Mouse (Mus musculus) ovary, adult 18-20 months (tissue): ENCODE results near the gene Gm20388.

Experiments
- DNase-seq: peaks from one replicate; pipeline ENCODE4 v3.0.0; 2022; ENCODE audit warnings: low spot score, mixed read lengths

Gm20388 gene

DNA sequence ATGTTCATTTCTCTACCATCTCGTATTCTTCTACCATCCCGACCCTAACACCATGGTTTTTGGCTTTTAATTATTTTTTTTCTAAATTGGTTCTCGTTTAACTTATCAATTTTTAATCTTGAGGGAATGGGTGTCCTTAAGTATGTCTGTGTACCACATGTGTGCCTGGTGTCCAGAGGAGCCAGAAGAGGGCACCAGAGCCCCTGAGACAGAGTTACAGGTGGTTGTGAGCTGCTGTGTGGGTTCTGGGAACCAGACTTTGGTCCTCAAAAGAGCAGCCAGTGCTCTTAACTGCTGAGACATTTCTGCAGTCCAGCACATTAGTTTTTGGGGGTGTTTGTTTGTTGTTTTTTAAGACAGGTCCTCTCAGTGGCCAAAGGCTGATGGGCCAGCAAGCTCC, 485.3 kb downstream of the Gm20388 start:
- no peak for DNase-seq

DNA sequence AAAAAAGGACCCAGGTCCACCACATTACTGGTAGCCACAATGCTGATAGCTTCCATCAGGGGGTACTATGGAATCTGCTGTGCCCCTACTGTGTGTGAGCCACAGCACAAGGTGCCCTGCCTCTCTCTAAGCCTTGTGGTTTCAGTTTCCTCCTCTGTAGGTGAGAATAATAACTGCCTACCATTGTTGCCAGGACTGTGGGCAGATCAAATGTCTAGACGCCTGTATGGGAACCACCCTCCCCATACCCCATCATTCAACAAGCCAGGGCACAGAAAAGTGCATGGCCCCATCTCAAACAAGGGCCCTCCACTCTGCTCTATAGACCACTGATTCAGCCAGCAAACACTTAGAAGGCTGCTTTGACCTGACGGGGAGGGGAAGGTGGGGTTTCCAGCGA, 486.1 kb downstream of the Gm20388 start:
- no peak for DNase-seq

DNA sequence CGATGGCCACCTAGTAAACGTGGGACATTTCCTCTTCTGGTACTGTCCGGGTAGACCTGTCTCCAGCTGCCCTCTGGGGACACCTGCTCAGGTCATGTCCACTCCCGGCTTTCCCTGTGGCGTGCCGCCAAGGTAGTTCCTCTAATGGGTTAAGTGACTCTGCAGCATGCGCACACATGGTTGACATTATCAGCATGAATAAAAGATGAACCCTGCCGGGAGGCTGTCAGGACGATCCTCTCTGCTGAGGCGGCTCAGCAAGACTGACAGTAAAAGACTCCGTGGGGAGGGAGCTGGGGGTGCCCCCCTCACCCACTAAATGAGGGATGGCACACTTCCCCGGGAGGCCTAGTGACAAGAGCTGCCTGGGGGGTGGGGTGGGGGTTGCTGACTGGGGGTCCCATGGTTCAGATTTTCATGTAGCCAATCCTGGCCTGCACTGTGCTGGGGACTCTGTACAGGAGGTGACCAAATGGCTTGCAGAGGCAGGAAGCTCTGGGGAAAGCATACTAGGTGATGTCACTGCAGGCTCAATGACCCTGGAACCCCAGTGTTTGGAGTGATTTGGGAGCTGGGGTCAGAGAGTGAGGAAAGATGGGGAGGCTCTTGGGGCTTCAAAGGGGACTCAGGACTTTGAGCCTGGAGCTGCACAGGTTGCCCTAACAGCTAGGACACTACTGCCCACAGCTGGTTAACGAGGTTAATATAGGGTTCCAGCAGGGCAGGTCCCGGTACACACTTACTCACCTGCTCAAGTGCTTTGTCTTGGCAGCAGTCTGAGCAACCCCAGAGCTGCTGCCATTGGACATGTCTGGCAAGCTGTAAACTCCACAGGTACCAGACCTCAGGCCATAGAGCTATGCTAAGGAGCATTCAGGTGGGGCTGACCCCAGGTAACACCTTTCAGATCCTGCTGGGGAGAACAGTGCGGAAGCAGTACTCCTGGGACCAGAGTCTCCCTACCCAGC, 487.1 kb downstream of the Gm20388 start:
- DNase-seq, result no peak

DNA sequence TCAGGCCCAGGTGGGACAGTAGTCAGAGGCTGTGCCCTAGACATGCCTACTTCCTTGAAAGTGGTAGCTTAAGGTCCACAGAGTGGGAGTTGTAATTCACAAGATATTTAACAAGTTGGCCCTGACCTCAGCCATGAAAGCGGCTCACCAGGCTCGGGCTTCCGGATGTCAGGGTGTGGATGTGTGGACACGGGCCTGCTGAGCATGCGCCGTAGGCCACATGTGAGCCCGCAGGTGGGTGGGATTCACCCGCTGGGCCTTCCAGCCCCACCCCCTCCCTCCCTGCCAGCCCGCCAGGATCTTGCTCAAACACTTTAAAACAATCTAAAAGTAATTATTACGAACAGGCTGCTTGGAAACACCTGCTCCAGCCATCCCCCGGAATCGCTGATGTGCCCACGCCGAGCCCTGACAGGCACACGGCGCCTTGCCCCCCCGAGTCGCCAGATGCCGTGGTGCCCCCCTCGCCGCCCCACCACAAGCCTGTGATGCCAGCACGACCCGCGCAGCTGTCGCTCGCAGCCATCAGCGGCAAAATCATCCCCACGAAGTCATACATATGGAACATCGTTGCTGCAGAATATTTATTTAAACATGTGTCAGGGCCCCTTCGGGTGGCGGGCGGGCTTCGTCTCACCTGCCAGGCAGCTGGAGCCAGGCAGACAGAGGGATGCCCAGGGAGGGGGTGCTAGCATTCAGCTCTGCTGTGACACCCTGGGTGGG, 488.7 kb downstream of the Gm20388 start:
- DNase-seq, result no peak

DNA sequence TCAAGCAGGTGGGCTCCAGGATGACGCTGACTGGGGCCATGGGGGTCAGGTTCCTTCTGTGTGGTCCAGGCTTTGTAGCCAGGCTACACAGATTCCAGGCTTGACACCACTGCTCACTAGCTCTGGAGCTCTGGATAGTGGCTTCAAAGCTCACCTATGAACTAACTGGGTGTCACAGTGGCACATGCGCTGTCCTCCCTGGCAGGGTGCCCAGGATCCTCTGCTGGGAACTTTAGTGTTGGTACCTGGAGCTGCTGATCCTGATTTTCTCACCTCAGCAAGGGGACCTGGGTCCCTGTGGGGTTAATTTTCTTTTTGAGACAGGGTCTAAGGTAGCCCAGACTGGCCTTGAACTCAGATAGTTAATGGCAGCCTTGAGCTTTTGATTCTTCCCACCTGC, 490.6 kb downstream of the Gm20388 start:
- no peak for DNase-seq

DNA sequence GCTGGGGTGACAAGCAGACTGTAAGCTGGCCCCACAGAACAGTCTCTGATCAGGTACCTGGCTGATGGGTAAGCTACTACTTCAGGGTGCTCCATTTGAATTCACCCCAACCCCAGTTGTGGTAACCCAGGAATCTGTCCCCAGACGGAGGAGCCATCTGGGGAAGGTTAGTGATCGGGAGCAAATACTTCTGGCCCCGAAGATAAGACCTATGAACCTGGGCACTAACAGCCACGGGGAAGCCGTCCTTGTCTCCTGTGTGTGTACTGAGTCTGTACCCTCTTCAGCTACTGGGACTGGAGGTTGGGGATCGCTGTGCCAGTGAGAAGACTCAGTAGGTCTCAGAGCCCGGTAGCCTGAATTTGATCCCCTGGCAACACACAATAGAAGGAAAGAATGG, 491.1 kb downstream of the Gm20388 start:
- DNase-seq, result no peak

DNA sequence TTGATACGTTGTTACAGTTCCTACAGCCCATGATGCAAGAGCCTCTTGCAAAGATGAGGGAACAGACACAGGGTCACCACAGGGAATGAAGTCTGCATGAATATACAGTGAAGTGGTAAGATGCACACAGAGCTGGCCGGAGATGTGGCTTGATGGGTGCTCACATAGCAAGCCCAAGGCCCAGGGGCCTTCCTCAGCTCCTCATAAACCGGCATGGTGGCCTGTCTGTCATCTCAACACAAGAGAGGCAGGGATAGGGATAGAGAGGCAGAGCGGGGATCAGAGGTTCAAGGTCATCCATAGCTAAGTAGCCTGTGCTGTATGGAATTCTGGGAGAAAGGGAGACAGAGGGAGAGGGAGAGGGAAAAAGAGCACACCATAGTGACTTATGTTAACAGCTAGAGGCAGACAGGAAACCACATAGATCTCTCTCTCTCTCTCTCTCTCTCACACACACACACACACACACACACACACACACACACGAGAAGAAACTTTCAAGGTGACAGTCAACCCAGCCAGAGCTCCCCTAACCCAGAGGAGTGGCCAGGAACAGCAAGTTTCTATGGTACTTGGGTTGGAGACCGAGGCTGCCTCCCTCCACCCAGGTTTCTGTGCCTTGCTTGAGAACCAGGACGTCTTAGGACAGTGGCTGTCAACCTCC, 493.1 kb downstream of the Gm20388 start:
- DNase-seq, result no peak

DNA sequence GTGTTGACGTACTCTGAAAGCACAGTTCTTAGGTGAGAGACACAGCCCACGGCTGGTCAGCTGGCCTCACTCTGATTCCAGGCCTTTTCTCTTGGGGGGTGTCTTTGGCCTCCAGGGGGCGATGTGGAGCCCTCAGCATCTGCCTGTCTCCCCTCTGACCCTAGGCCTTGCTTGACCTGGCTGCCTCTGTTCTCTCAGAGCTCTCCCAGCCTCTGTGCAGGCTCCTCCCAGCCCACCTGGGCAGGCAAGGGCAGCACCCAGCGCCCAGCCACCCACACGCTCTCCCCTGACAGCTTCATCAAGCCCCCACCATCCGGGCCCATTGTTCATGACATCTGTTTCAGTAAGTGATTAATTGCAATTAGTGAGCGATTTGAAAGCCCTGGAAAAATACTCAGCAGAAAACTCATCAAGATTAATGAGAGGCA, 494.0 kb downstream of the Gm20388 start:
- no peak for DNase-seq

DNA sequence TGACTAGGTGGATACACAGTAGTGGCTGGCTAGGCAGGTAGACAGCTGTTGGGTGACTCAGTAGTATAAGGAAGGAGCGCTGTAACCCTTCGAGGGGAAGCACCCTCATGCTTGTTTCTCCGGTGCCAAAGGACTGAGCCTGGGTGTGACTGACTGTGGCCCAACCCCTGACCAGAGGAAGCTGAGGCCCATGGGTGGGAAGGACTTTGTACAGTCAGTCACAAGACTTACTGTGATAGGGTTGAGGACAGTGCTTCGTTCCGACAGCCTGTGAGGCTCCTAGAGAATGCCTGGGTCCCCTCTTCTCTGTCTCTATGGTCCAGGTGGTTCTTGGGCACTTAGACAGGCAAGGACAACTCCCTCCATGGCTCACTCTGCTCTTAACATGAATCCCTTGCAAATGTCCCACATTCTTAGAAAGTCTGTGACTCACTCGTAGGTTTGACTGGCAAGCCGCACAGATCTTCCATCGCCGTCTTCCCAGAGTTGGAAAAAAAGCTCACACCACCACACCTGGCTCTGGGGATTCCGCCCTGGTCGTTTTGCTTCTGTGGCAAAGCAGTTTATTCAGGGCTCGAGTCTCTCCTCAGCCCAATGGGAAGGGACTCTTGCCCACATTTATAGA, 495.5 kb downstream of the Gm20388 start:
- no peak for DNase-seq

DNA sequence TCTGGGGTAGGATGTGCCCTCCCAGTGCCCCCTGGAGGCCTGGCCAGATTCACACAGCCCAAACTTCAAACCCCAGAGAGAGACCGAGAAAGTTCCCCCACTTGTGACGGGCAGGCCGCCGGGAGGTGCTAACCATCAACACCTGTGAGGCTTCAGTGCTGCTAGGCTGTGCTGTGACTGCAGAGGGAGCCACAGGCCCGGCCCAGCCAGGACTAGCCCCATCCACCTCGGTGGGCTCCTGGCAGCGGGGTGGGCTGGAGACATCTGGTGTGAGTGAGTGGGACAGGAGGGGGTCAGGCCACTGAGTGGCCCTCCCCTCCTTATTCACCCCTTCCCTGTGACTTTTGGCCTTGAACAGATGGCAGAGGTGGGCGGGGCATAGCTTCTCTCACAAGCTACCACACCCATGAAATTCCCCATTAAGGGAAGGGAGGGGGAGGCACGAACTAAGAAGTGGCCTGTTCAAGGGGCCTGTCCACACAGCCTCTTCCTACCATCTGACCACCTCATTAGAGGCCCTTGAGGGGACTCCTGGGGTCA, 497.1 kb downstream of the Gm20388 start:
- no peak for DNase-seq

DNA sequence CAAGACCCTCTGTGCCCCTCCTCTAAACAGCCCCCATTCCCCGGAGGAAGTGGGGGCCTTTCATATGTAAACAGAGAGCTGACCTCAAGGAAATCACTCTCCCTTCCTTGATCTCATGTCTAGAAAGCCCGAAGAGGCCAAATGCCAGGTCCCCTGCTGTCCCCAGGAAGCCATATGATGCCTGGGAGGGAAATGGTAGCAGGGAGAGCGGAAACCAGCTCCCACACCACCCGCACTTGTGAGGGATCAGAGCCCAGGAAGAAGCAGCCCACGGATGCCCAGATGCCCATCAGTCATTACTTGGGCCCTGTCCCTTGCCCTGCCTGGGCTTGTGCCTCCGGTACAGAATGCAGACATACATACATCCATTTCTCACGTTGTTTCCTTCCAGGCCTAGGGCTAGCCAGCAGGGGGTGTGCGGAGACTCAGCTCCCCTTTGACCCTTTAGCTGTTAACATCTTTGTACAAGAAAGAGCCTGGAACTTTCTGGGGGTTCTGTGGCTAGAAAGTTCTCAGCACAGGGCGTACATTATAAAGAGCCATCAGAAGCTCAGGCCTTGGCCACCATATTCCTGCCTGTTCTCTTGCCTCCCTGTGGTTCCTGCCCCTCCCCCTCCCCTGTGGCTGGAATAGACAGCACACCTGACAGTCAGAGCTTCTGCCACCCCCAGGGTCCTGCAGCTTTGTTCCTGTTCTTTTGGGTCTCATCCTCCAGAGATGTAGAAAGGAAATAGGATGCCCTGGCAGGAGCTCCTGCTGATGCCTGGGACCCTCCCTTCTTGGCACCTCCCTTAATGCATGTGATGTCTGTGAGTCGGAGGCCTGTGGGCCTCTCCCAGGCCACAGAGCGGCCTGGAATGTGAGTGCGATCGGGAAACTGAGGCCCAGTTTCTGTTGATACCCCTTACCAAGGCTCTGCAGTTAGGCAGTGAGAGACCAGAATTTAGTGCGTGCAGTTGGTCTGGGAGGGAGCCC, 497.9 kb downstream of the Gm20388 start:
- DNase-seq, result no peak

DNA sequence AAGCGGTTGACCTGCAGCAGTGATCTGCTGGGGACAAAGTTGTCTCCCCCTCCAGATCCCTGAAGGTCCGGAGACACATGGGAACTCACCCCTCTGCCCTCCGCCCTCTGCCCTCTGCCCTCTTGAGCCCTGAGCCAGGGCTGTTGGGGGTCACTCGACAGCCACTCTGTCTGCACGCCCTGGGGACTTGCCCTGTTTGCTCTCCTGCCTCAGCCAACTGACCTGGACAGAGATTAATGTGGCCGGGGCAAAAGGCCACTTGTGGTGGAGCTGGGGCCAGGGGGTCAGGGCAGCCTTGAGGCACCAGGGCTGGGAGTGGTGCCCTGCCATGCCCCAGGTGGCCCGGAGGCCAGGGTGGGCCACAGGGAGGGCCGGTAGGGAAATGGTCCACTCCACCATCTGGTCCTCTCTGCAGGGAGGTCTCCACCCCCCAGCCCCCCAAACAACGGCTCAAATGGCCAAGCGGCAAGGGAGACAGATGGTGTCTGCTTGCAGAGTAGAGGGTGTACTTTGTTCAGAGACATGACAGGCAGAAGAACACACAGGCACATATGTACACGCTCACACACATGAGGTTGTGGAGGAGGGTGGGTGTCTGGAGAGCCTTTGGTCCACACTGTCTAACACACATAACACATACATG, 498.9 kb downstream of the Gm20388 start:
- DNase-seq, result no peak

DNA sequence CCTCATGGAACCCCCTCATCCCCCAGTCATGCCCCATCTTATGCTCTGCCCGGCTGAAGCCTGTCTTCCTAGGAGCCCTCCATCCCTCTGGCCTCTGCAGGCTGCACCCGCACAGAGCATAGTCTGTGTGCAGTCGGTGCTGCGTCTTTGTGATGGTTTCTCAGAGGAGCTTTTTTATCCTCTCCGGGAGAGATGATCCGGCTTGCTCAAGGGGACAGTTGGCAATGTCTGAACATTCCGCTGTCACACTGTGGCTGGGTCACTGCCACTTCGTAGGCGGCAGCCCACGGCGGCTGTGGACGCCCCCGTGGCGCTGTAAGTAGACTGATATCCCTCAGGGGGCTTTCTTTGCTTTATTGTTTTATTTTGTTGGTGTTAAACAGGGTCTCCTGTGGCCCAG, 500.4 kb downstream of the Gm20388 start:
- no peak for DNase-seq

DNA sequence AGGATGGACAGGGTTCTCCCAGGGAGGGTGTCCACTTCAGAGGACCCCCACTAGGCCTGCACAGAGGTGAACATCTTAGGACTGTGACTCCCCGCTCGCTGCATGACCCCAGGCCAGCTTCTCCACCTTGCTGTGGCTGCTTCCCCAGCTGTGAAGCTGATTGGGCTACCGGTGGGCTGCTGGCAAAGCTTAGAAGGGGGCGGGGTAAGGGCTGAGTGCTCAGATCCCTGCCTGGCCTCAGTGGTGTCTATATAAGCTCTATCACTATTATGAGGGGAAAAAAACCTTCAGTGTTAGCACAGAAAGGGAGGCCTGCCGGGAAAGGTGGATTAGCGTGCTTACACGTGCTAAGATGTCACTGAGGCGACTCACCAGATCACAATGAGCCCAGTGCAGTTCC, 501.2 kb downstream of the Gm20388 start:
- DNase-seq, result no peak

DNA sequence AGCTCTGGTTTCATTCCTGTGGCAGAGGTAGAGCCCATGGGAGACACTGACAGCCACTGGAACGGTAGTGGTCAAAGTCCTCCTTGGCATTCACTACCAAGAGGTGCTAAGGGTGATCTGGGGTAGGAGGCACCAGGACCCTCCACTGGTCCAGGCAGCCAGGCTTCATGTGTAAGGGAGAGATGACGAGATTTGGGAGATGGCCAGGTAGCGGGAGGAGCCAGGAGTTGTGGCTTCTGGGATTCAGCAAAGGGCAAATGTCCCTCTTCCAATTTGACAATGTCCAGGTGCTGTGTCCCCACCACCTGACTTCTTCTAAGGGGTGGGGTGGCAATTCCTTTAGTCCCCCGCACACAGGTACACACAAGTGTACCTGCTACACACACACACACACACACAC, 501.7 kb downstream of the Gm20388 start:
- no peak for DNase-seq

DNA sequence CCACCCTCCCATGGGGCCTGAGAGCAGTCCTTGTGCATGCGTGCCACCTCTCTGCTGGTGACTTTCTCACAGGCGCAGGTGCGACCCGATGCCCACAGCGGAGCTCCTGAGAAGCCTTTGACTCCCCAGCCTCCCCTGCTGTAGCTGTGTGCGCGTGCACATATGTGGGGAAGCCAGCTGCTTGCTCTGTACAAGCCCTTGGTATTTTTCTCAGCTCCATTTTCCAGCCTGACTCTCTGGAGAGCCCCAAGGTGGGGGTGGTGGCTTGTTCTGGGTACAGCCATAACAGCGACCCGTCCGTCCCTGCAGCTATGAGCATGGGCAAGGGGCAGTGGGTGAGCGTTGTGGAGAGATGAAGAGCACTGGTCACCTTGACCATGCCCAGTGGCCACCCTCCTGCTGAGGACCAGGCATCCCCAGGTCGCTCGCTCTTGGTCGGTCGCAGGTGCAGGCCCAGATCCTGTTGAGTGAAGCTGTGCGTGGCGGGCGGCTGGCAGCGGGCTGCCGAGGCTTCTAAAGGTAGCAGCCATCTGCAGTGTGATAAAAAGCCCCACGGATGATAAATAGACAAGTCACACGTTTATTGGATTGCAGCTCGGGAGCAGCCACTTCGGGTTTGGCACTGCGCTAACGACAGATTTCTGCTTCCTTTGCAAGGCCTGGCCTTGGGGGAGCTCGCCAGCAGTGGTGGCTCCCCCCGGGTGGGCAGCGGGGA, 502.4 kb downstream of the Gm20388 start:
- DNase-seq, result no peak

DNA sequence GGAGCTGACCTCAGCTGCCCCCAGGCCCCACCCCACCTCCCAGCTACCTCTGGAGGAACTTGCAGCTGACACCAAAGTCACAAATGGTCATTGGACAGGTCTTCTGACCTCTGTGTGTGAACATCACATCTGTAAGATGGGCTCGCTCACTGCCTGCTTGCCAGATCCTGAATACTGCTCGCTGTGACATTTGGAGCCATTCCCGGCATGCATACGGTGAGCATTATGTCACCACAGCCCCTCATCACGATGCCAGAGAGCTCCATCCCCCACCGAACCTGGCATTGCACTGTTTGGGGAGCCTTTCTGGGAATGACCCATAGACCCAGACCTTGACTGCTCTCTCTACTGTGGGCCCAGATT, 503.0 kb downstream of the Gm20388 start:
- no peak for DNase-seq

DNA sequence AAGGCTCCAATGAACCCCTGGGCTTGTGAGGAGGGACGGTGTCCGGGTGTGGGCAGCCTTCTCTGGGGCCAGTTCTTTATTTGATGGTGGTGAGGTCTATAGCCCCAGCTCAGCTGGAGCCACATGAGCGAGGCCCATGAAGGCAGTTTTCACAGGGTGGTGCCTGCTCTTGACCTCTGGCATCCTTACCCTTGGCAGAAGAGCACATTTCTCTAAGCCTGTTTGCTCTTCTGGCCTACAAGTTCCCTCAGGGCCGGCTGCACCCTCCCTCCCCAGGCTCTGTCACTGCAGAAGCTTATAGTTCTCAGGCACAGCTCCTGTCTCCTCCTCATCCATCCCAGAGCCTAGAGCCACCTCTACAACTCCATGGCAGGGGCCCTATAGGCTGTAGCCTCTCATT, 503.6 kb downstream of the Gm20388 start:
- no peak for DNase-seq

DNA sequence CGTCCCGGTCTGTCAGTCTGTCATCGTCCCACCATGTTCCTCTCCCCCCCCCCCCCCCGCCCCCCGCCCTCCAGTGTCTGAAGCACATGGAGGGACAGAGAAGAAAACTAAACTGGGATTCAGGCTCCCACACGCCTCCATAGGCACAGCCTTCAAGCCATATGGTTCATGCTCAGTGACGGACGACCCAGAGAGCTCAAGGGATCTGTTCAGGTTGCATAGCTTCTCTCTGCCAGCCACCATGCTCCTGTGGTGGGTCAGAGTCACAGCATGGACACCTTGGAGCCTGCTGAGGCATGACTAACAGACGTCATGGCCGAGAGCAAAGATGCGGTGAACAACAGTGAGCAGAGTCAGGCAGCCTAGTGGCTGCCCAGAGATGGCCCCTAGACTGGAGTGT, 504.8 kb downstream of the Gm20388 start:
- DNase-seq, result no peak

DNA sequence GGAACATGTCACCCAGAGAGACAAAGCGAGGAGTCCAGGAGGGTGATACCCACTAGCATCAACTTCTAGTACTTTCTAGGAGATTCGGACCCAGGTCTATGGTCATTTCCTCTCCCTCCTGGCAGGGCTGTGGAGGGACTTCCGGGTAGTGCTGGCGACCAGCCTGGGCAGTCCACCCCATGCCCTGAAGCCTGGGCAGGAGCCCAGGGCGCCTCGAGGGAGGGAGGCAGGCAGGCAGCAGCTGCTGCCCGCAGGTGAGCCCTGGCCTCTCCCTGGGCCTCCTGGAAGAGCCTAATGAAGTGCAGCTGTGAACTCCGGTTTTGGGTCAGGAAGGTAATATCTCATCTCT, 505.5 kb downstream of the Gm20388 start:
- DNase-seq, result no peak
